Mouse (Mus musculus): ENCODE data around the gene Rab40b. TPM values are rescaled to one million over a fixed set of nuclear protein-coding genes. Genes with fewer than 3 reads are reported as not detected.

Rab40b gene
- polyA plus RNA-seq, 1 experiment from 2014 or later = 0.64 TPM

Small RNAs within 50 kb of the gene (microRNA-seq; reads per million reads assigned to microRNA genes)
- gene Mir7236 (ENCODE audit: borderline number of aligned reads) = not detected

Other genes starting within 250 kb of the Rab40b start
- not detected in 2 replicates for gene Tex19.1, start 242.1 kb downstream of the Rab40b start, polyA plus RNA-seq (2015; fragmentation: Nextera tagmentation; extraction: Ambion mirVana)
- 0.37 and 0.61 TPM in 2 replicates for gene Uts2r, start 228.0 kb downstream of the Rab40b start, polyA plus RNA-seq (2015; fragmentation: Nextera tagmentation; extraction: Ambion mirVana)
- 3.0 and 3.3 TPM in 2 replicates for gene Hexdc, start 183.8 kb downstream of the Rab40b start, polyA plus RNA-seq (2015; fragmentation: Nextera tagmentation; extraction: Ambion mirVana)
- gene Ogfod3, start 183.5 kb downstream of the Rab40b start, polyA plus RNA-seq (2015; fragmentation: Nextera tagmentation; extraction: Ambion mirVana) = 15.7 TPM in 2 replicates
- gene Cybc1, start 158.9 kb downstream of the Rab40b start, polyA plus RNA-seq (2015; fragmentation: Nextera tagmentation; extraction: Ambion mirVana) = 66.9 and 68.0 TPM in 2 replicates
- 28.5 and 41.6 TPM in 2 replicates for gene Narf, start 151.0 kb downstream of the Rab40b start, polyA plus RNA-seq (2015; fragmentation: Nextera tagmentation; extraction: Ambion mirVana)
- gene Foxk2, start 128.3 kb downstream of the Rab40b start, polyA plus RNA-seq (2015; fragmentation: Nextera tagmentation; extraction: Ambion mirVana) = 5.2 and 7.0 TPM in 2 replicates
- 57.6 and 58.9 TPM in 2 replicates for gene Wdr45b, start 33.8 kb downstream of the Rab40b start, polyA plus RNA-seq (2015; fragmentation: Nextera tagmentation; extraction: Ambion mirVana)
- 7.4 and 7.8 TPM in 2 replicates for gene Fn3krp, start 33.1 kb upstream of the Rab40b start, polyA plus RNA-seq (2015; fragmentation: Nextera tagmentation; extraction: Ambion mirVana)
- gene Fn3k, start 46.7 kb upstream of the Rab40b start, polyA plus RNA-seq (2015; fragmentation: Nextera tagmentation; extraction: Ambion mirVana) = 6.8 and 6.9 TPM in 2 replicates
- gene Tbcd, start 63.7 kb upstream of the Rab40b start, polyA plus RNA-seq (2015; fragmentation: Nextera tagmentation; extraction: Ambion mirVana) = 45.5 and 51.7 TPM in 2 replicates
- gene Zfp750, start 131.1 kb upstream of the Rab40b start, polyA plus RNA-seq (2015; fragmentation: Nextera tagmentation; extraction: Ambion mirVana) = 1.1 TPM in 2 replicates